Mouse (Mus musculus) erythroblast, embryonic 14.5 days (primary cell): ENCODE results near the gene Pex16. TPM values are rescaled to one million over a fixed set of nuclear protein-coding genes. Genes with fewer than 3 reads are reported as not detected.

Experiments used
- H3K27me3 ChIP-seq: 2 replicates; pipeline ENCODE4 v1.6.1; 2012; ENCODE audit warnings: inconsistent platforms; ENCODE audit not compliant: control insufficient read depth
- H3K36me3 ChIP-seq: 2 replicates; pipeline ENCODE4 v1.6.1; 2012; ENCODE audit warnings: mild to moderate bottlenecking, inconsistent platforms; ENCODE audit not compliant: control insufficient read depth
- H3K4me1 ChIP-seq: 2 replicates; pipeline ENCODE4 v1.6.1; 2012; ENCODE audit warnings: inconsistent platforms; ENCODE audit not compliant: control insufficient read depth
- H3K4me3 ChIP-seq: replicated peaks from 2 replicates; pipeline ENCODE3; 2012; ENCODE audit warnings: moderate library complexity, mild to moderate bottlenecking, inconsistent platforms
- H3K9me3 ChIP-seq: 2 replicates; pipeline ENCODE4 v1.6.1; 2012; ENCODE audit warnings: low read length, inconsistent platforms, mixed read lengths; ENCODE audit not compliant: control insufficient read depth
- GATA1 ChIP-seq: IDR thresholded peaks from 2 replicates; pipeline ENCODE4 v1.6.1; 2012; ENCODE audit warnings: low read length, inconsistent platforms, mixed read lengths
- TAL1 ChIP-seq: IDR thresholded peaks from 3 replicates; pipeline ENCODE4 v1.6.1; 2012; ENCODE audit warnings: low read length, inconsistent platforms, mixed read lengths
- polyA plus RNA-seq: library from polyadenylated mRNA; stranded (reverse); fragments of >175 nt; gene quantifications from 2 replicates; pipeline ENCODE4 v1.2.3, GENCODE M21; 2012

The Pex16 gene
- polyA plus RNA-seq, 1 experiment, result 2.6 TPM

DNA sequence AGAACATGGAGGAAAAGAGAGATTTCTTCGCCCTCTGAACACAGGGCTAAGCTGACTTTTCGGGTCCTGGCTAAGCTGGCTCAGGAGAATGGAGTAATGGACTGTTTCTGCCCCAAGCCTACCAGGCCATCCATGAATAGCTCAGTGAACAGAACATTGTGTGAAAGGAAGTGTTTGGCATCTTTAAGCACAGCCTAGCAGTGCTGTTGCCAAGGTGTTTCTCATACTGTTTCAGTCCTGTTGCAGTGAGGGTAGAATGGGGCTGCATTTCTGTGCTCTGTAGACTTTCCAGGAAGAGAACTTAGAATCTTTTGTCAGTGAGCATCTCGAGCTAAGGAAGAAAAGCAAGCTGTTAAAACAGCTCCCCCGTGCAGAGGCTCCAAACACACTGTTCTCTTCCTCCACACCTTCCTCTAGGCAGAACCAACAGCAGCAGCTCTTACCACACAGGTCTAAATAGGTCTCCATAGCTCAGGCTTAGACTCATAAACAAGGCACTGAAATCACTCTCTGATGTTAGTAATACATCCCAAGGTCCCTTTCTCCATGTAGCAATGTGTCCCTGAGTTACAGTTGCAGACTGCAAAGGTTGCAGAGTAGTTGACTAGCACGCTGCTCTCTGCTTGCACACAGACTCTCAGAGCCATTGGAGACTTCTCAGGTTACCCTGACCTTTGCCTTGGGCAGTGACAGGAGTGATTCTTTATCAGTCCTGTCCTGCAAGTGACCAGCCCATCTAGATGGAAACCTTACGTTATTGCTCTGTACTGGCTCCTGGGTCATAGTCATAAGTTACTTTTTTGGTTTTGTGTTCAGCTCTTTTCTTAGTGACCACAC is 24.7 kb upstream of the Pex16 start:
- Histone ChIP-seq H3K4me1 (no peaks in the 10 kb centered on the region), H3K9me3 (no peaks in the 10 kb centered on the region), H3K4me3 (no peak overlapping the region), H3K27me3 (no peaks in the 10 kb centered on the region), H3K36me3 (no peaks in the 10 kb centered on the region; the same call in 1 of the 2 replicates)
- TF ChIP-seq TAL1, result no peak

GRCm38 (mm10) chr2:92350686-92351085 is 23.8 kb upstream of the Pex16 start:
- Histone ChIP-seq H3K4me3 (no peak overlapping the region), H3K4me1 (no peaks in the 10 kb centered on the region), H3K27me3 (no peaks in the 10 kb centered on the region), H3K9me3 (no peaks in the 10 kb centered on the region), H3K36me3 (no peaks in the 10 kb centered on the region; the same call in 1 of the 2 replicates)
- TF ChIP-seq TAL1 (no peak), GATA1 (no peak)

DNA sequence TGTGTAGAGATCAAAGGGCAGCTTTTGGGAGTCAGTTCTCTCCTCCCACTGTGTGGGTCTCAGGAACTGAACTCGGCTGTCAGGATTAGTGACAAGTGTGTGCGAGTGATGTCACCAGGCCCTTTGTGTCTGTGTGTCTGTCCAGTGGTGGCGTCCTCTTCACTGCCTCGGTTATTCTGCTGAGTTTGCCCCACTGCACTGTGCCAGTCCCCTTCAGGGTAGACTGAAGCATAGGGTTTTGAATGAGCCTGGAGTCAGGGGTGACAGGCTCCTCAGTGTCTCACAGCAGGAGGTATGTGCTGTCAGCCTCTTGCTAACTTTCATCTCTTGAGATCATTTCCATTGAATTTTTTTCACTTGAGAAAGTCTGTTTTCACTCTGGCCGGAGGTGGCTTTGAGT is 21.1 kb upstream of the Pex16 start:
- TF ChIP-seq GATA1 (no peak), TAL1 (no peak)
- Histone ChIP-seq H3K27me3 (no peaks in the 10 kb centered on the region), H3K4me1 (no peaks in the 10 kb centered on the region), H3K36me3 (peaks cover 2% of the 10 kb centered on the region), H3K4me3 (no peak overlapping the region), H3K9me3 (no peaks in the 10 kb centered on the region)

DNA sequence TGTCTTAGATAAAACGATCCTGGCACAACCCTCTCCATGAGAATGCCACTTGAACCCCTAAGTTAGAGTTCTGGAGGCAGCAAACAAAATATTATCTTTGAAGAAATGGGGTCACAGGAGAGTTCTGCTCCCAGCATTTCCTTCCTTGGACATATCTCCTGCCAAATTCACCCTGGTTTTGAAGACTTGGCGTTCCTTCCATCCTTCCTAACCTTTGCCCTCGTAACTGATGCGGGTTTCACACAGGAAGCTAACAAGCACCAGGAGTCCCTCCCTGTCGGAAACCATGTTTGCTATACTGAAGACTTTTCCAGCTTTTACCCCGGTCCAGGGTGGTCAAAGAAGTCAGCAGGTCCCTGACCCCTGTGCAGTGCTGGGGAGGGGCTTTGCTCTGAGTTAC is 20.3 kb upstream of the Pex16 start:
- Histone ChIP-seq H3K27me3 (no peaks in the 10 kb centered on the region), H3K36me3 (peaks cover 4% of the 10 kb centered on the region), H3K9me3 (no peaks in the 10 kb centered on the region), H3K4me3 (no peak overlapping the region), H3K4me1 (no peaks in the 10 kb centered on the region)
- no peak for TF ChIP-seq GATA1

GRCm38 (mm10) chr2:92359301-92359700 is 15.2 kb upstream of the Pex16 start:
- Histone ChIP-seq H3K36me3 (peaks cover 6% of the 10 kb centered on the region), H3K4me1 (no peaks in the 10 kb centered on the region), H3K27me3 (no peaks in the 10 kb centered on the region), H3K9me3 (no peaks in the 10 kb centered on the region), H3K4me3 (no peak overlapping the region)
- TF ChIP-seq GATA1 (no peak), TAL1 (no peak)

DNA sequence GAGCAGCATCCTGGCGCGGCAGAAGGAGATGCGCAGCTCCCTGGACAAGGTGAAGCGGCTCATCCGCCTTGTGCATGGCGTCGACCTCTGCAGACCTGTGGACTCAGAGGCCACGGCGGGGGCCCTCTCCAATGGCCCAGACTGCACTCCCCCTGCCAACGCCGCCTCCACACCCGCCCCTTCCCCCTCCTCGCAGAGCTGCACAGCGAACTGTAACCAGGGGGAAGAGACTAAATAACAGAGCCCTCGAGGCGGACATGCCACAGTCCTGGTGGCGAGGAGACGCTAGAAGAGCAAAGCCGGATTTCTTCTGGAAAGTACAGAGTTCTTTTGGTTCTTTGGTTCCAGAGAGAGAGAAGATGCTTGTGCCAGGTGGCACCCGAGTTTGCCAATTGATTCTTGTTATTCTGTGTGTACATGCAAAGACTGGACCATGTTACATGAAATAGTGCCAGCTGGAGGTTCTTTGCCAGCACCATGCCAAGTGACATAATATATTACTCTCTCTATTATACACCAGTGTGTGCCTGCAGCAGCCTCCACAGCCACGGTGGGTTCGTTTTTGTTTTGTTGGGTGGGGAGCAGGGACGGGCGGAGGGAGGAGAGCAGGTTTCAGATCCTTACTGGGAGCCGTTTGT is 14.2 kb upstream of the Pex16 start:
- Histone ChIP-seq H3K27me3 (no peaks in the 10 kb centered on the region), H3K4me3 (no peak overlapping the region), H3K36me3 (peaks cover 7% of the 10 kb centered on the region)

DNA sequence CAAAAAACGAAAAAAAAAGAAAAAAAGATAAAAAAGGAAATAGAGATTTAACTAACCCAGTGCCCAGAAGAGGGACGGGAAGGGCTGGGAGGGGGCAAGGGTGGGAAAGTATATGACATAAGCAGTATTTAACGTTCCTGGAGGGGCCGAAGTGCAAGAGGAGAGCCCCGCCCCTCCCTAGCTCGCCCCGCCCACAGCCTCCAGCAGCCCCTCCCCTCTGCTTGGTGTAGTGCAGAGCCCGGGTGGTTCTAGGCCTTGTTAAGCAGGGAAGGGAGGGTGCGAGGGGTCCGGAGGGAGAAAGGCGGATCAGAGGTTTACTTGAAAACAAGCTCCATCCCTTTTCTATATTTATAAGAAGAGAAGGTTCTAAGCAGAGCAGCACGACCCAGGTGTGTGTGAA is 13.6 kb upstream of the Pex16 start:
- H3K27me3 ChIP-seq, result no peaks in the 10 kb centered on the region
- TF ChIP-seq GATA1, result no peak
- TF ChIP-seq TAL1, result no peak

More for the DNA sequence above, 14.2 kb upstream of the Pex16 start:
- H3K9me3 ChIP-seq, result no peaks in the 10 kb centered on the region
- TF ChIP-seq TAL1, result no peak
- no peak for TF ChIP-seq GATA1
- no peaks in the 10 kb centered on the region for H3K4me1 ChIP-seq

DNA sequence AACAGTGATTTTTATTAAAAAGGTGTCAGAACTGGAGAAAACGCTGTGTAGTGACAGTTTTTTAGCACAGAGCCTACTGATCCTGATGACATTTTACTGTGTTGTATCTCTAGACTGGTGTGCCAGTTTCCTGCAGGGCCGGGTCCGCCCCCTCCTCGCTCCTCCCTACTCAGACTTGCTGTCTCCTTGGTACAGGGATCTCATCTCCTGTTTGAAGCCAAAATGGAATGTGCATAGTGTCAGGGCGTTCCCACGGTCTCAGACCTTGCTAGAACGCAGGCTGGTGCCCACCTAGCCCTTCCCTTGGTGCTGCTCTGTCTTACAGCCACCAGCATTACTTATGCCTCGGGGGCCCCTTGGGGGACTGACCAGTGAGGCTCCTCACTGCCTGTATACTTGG is 12.7 kb upstream of the Pex16 start:
- Histone ChIP-seq H3K4me3 (no peak overlapping the region), H3K9me3 (no peaks in the 10 kb centered on the region), H3K27me3 (no peaks in the 10 kb centered on the region), H3K36me3 (peaks cover 11% of the 10 kb centered on the region), H3K4me1 (no peaks in the 10 kb centered on the region)
- no peak for TF ChIP-seq TAL1

More for the DNA sequence above, 13.6 kb upstream of the Pex16 start:
- no peak overlapping the region for H3K4me3 ChIP-seq
- H3K9me3 ChIP-seq, result no peaks in the 10 kb centered on the region
- H3K36me3 ChIP-seq, result peaks cover 11% of the 10 kb centered on the region
- no peaks in the 10 kb centered on the region for H3K4me1 ChIP-seq

GRCm38 (mm10) chr2:92362571-92363228 is 11.8 kb upstream of the Pex16 start:
- peaks cover 4% of the 10 kb centered on the region; the same call in 1 of the 2 replicates for H3K27me3 ChIP-seq
- no peak for TF ChIP-seq GATA1
- TF ChIP-seq TAL1, result no peak
- H3K36me3 ChIP-seq, result peaks cover 9% of the 10 kb centered on the region; the same call in 1 of the 2 replicates
- peaks cover 3% of the 10 kb centered on the region for H3K4me1 ChIP-seq
- no peaks in the 10 kb centered on the region for H3K9me3 ChIP-seq
- H3K4me3 ChIP-seq, result no peak overlapping the region
